Mouse (Mus musculus): ENCODE results near the gene Prb1. TPM values are rescaled to one million over a fixed set of nuclear protein-coding genes. Genes with fewer than 3 reads are reported as not detected.
"Not testable (repeated sequence)": the region's sequence is repeated elsewhere in the genome, so short reads cannot be mapped to it uniquely, and the experiment has no call there.

The Prb1 gene
- polyA plus RNA-seq (2014; fragmentation: Nextera tagmentation; extraction: Ambion mirVana), result not detected in 2 replicates

DNA sequence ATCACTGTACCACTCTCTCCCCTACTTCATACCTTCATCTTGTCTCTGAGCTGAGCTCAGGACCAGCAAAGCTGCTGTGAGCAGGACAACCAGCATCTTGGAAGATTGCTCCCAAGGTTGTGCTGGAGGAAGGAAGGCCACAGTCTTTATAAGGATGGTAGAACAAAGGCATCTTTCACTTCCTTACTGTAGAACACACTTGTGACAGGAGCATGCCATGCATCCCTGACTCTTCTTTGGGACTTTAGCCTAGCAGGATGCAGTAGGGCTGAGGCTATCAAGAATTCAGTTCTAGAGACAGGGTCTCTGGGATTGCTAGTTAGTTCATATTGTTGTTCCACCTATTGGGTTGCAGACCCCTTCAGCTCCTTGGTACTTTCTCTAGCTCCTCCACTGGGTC, at the start of gene Prb1:
TSS of gene Prb1 (minus strand) at position 101 of the 400 bp plus-strand sequence.
- not testable (repeated sequence) for H3K4me2 ChIP-seq (ENCODE audit: low read length); H3K4me1 ChIP-seq (ENCODE audit: control insufficient read depth in 2 of 2, insufficient read depth in 2 of 2, low read length in 2 of 2); H3K9ac ChIP-seq (ENCODE audit: low read length); ATAC-seq (ENCODE audit: insufficient number of reproducible peaks, insufficient read depth, low FRiP score, low read depth); H3K9me3 ChIP-seq (ENCODE audit: control insufficient read depth, low read length); H3K4me3 ChIP-seq (ENCODE audit: control insufficient read depth in 1 of 2, insufficient read depth in 1 of 2, low read depth in 1 of 2, low read length in 2 of 2); H3K36me3 ChIP-seq (ENCODE audit: control insufficient read depth, insufficient read depth, low read length); H3K27me3 ChIP-seq (ENCODE audit: control insufficient read depth, insufficient read depth, low read length); H3K27ac ChIP-seq (replicated peaks in 1 of 2; ENCODE audit: control insufficient read depth in 1 of 2, insufficient read depth in 1 of 2, low read depth in 2 of 2, low read length in 2 of 2)

Other genes starting within 250 kb of the Prb1 start
- gene Prpmp5, start 104.2 kb upstream of the Prb1 start, polyA plus RNA-seq (2014; fragmentation: Nextera tagmentation; extraction: Ambion mirVana), result not detected in 2 replicates
- not detected in 2 replicates for gene Gm8882, start 153.6 kb upstream of the Prb1 start, polyA plus RNA-seq (2014; fragmentation: Nextera tagmentation; extraction: Ambion mirVana)

Data from heart, embryonic 14.5 days (tissue).